Mouse (Mus musculus): ENCODE results near the gene Pdxk. TPM values are rescaled to one million over a fixed set of nuclear protein-coding genes. Genes with fewer than 3 reads are reported as not detected.

Gene Pdxk
- total and polyA plus RNA-seq, 3 experiments, result 4.3 to 6.8 (median 6.4) TPM

GRCm38 (mm10) chr10:78399090-78399657, 65.6 kb downstream of the Pdxk start:
- peaks cover 10 to 54% of the 10 kb centered on the region in 2 experiments for H3K4me1 ChIP-seq (ENCODE audit: control insufficient read depth in 1 of 2, insufficient read depth in 2 of 2)
- dilution Hi-C loops (cut with MboI; ENCODE audit: extremely low pct_ligation_motif_present, extremely low pct_unique_long_range_greater_than_20kb, low sequenced_read_pairs), result no loop called here
- H3K27me3 ChIP-seq (replicated peaks), result no peaks in the 10 kb centered on the region
- no peak overlapping the region for H3K27ac ChIP-seq (ENCODE audit: insufficient read depth, low read depth)
- TF ChIP-seq NRF1 (IDR thresholded peaks at IDR 0.05; ENCODE audit: low read depth, low read length) (peak; percentile 74), CHD2 (IDR thresholded peaks at IDR 0.05; ENCODE audit: low read length) (no peak), UBTF (IDR thresholded peaks at IDR 0.05; ENCODE audit: low read depth, low read length) (no peak), POLR2AphosphoS2 (IDR thresholded peaks at IDR 0.05; ENCODE audit: low read depth, low read length) (no peak), ETS1 (conservative IDR thresholded peaks at IDR 0.05; ENCODE audit: low read depth, low read length) (peak; percentile 62; the same call in 1 of the 2 replicates), BHLHE40 (IDR thresholded peaks at IDR 0.05; ENCODE audit: low read depth, low read length) (peak; percentile 36; the same call in 1 of the 2 replicates), TCF12 (IDR thresholded peaks at IDR 0.05; ENCODE audit: low read depth, low read length) (peak; percentile 36; the same call in 1 of the 2 replicates)
- no peak overlapping the region for H3K4me3 ChIP-seq (replicated peaks in 1 of 3; ENCODE audit: low read depth in 2 of 3, low read length in 2 of 3, poor library complexity in 1 of 3)
- H3K36me3 ChIP-seq (replicated peaks in 1 of 2; ENCODE audit: control insufficient read depth in 1 of 2, insufficient read depth in 1 of 2, low read length in 1 of 2), result peaks cover 50 to 56% of the 10 kb centered on the region in 2 experiments
- peaks cover 3% of the 10 kb centered on the region for H3K9me3 ChIP-seq (replicated peaks; ENCODE audit: low read length)
- in situ Hi-C loops (cut with MboI; ENCODE audit: low pct_ligation_motif_present, low pct_unique_long_range_greater_than_20kb, low sequenced_read_pairs), result loop anchor here (25.0 kb wide), 1 partner anchor 362 kb away; the partner anchor contains the start of genes Aire and Dnmt3l
- no peak overlapping the region for H3K4me2 ChIP-seq (ENCODE audit: insufficient read depth, low read depth, poor library complexity, severe bottlenecking)
- H3K9ac ChIP-seq (ENCODE audit: insufficient read depth, low read depth), result no peak overlapping the region
- peak; percentile 77 for DNase-seq (ENCODE audit: extremely low read depth)
- no peaks in the 10 kb centered on the region for H3K79me2 ChIP-seq (replicated peaks; ENCODE audit: control insufficient read depth, extremely low read depth, insufficient read depth, poor library complexity, severe bottlenecking)

GRCm38 (mm10) chr10:78396625-78396885, 68.2 kb downstream of the Pdxk start:
- peaks cover 24 to 30% of the 10 kb centered on the region in 2 experiments for H3K36me3 ChIP-seq (replicated peaks in 1 of 2; ENCODE audit: control insufficient read depth in 1 of 2, insufficient read depth in 1 of 2, low read length in 1 of 2)
- H3K9me3 ChIP-seq (replicated peaks; ENCODE audit: low read length), result peaks cover 3% of the 10 kb centered on the region
- no peak overlapping the region for H3K9ac ChIP-seq (ENCODE audit: insufficient read depth, low read depth)
- DNase-seq (ENCODE audit: extremely low read depth), result no peak
- no peaks in the 10 kb centered on the region for H3K79me2 ChIP-seq (replicated peaks; ENCODE audit: control insufficient read depth, extremely low read depth, insufficient read depth, poor library complexity, severe bottlenecking)
- H3K27me3 ChIP-seq (replicated peaks), result peaks cover 6% of the 10 kb centered on the region
- no peak overlapping the region for H3K27ac ChIP-seq (ENCODE audit: insufficient read depth, low read depth)
- no peak overlapping the region for H3K4me3 ChIP-seq (replicated peaks in 1 of 3; ENCODE audit: low read depth in 2 of 3, low read length in 2 of 3, poor library complexity in 1 of 3)
- no peak overlapping the region for H3K4me2 ChIP-seq (ENCODE audit: insufficient read depth, low read depth, poor library complexity, severe bottlenecking)
- dilution Hi-C loops (cut with MboI; ENCODE audit: extremely low pct_ligation_motif_present, extremely low pct_unique_long_range_greater_than_20kb, low sequenced_read_pairs), result no loop called here
- in situ Hi-C loops (cut with MboI; ENCODE audit: low pct_ligation_motif_present, low pct_unique_long_range_greater_than_20kb, low sequenced_read_pairs), result loop anchor here (25.0 kb wide), 1 partner anchor 359 kb away; the partner anchor contains the start of genes Aire and Dnmt3l
- H3K4me1 ChIP-seq (ENCODE audit: control insufficient read depth in 1 of 2, insufficient read depth in 2 of 2), result peaks cover 14 to 63% of the 10 kb centered on the region in 2 experiments
- TF ChIP-seq RAD21 (IDR thresholded peaks at IDR 0.05; ENCODE audit: low read depth, low read length) (no peak), GABPA (IDR thresholded peaks at IDR 0.05; ENCODE audit: insufficient replicate concordance, low read depth, low read length) (no peak), KAT2A (IDR thresholded peaks at IDR 0.05; ENCODE audit: insufficient replicate concordance, low read length) (no peak), UBTF (IDR thresholded peaks at IDR 0.05; ENCODE audit: low read depth, low read length) (0 out of 2 replicates have a peak, but pooled peaks have one; percentile 12), E2F4 (IDR thresholded peaks at IDR 0.05; ENCODE audit: insufficient replicate concordance, low read depth, low read length) (no peak), POLR2A (IDR thresholded peaks at IDR 0.05; ENCODE audit: low read depth, low read length) (no peak), CHD1 (IDR thresholded peaks at IDR 0.05; ENCODE audit: low read depth, low read length) (no peak), MEF2A (IDR thresholded peaks at IDR 0.05; ENCODE audit: borderline replicate concordance, low read depth, low read length) (no peak)
